Mouse (Mus musculus): ENCODE measurements around the gene Uba3. TPM values are rescaled to one million over a fixed set of nuclear protein-coding genes. Genes with fewer than 3 reads are reported as not detected.

Uba3 gene
- 10 to 100 TPM; 58.8 to 59.4 TPM for total RNA-seq (2021)
- long read RNA-seq, experiment 1, transcript Uba3-201 (18 exons, 2,257 nt): major isoform, 26 of 53 reads
- long read RNA-seq, experiment 1, transcript Uba3-202 (17 exons, 2,465 nt): minor isoform, 16 of 53 reads
- long read RNA-seq, experiment 1, partial matches to known transcripts: 3 of 53 reads
- long read RNA-seq, experiment 1, other reads (novel, unspliced or antisense): 6 of 53 reads
- long read RNA-seq, experiment 2, transcript Uba3-202 (17 exons, 2,465 nt): minor isoform, 21 of 93 reads
- long read RNA-seq, experiment 2, transcript Uba3-201 (18 exons, 2,257 nt): major isoform, 53 of 93 reads
- long read RNA-seq, experiment 2, partial matches to known transcripts: 7 of 93 reads
- long read RNA-seq, experiment 2, other reads (novel, unspliced or antisense): 12 of 93 reads

GRCm38 (mm10) chr6:97205439-97205885 is at the start of gene Uba3:
Uba3 (minus strand) TSS chr6:97205647.
- DNase-seq (ENCODE audit: low spot score in 2 of 2): peak; percentile 98 to 99

GRCm38 (mm10) chr6:97252711-97253221 is 47.3 kb upstream of the Uba3 start, which contains the start of gene Lmod3:
Lmod3 (minus strand) TSS chr6:97252759.
- no peak for DNase-seq (ENCODE audit: low spot score in 2 of 2)

- DNase-seq (ENCODE audit: low spot score in 2 of 2): no peak
Observed at GRCm38 (mm10) chr6:97252086-97252485, 46.6 kb upstream of the Uba3 start.

- DNase-seq (ENCODE audit: low spot score in 2 of 2): peak; percentile 31 to 44
Observed at GRCm38 (mm10) chr6:97250966-97251365, 45.5 kb upstream of the Uba3 start.

GRCm38 (mm10) chr6:97245200-97245599 is 39.8 kb upstream of the Uba3 start:
- no peak for DNase-seq (ENCODE audit: low spot score in 2 of 2)

GRCm38 (mm10) chr6:97242522-97242921 is 37.1 kb upstream of the Uba3 start:
- no peak for DNase-seq (ENCODE audit: low spot score in 2 of 2)

GRCm38 (mm10) chr6:97240092-97240491 is 34.6 kb upstream of the Uba3 start:
- DNase-seq (ENCODE audit: low spot score in 2 of 2): no peak

- no peak for DNase-seq (ENCODE audit: low spot score in 2 of 2)
Observed at GRCm38 (mm10) chr6:97239360-97239759, 33.9 kb upstream of the Uba3 start.

GRCm38 (mm10) chr6:97236088-97236487 is 30.6 kb upstream of the Uba3 start:
- no peak for DNase-seq (ENCODE audit: low spot score in 2 of 2)

- DNase-seq (ENCODE audit: low spot score in 2 of 2): no peak
Observed at GRCm38 (mm10) chr6:97234911-97235668, 29.6 kb upstream of the Uba3 start.

- no peak for DNase-seq (ENCODE audit: low spot score in 2 of 2)
Observed at GRCm38 (mm10) chr6:97227067-97227847, 21.8 kb upstream of the Uba3 start.

- DNase-seq (ENCODE audit: low spot score in 2 of 2): no peak
Observed at GRCm38 (mm10) chr6:97226083-97226491, 20.6 kb upstream of the Uba3 start.

- DNase-seq (ENCODE audit: low spot score in 2 of 2): no peak
Observed at GRCm38 (mm10) chr6:97224505-97224904, 19.1 kb upstream of the Uba3 start.

- no peak for DNase-seq (ENCODE audit: low spot score in 2 of 2)
Observed at GRCm38 (mm10) chr6:97223566-97223965, 18.1 kb upstream of the Uba3 start.

GRCm38 (mm10) chr6:97222931-97223467 is 17.6 kb upstream of the Uba3 start:
- DNase-seq (ENCODE audit: low spot score in 2 of 2): no peak

- DNase-seq (ENCODE audit: low spot score in 2 of 2): no peak
Observed at GRCm38 (mm10) chr6:97222321-97222720, 16.9 kb upstream of the Uba3 start.

- DNase-seq (ENCODE audit: low spot score in 2 of 2): no peak
Observed at GRCm38 (mm10) chr6:97221205-97222025, 16.0 kb upstream of the Uba3 start.

GRCm38 (mm10) chr6:97220672-97221071 is 15.2 kb upstream of the Uba3 start:
- no peak for DNase-seq (ENCODE audit: low spot score in 2 of 2)

- no peak for DNase-seq (ENCODE audit: low spot score in 2 of 2)
Observed at GRCm38 (mm10) chr6:97216154-97216821, 10.8 kb upstream of the Uba3 start.
